ENCODE assay signal across 10 mouse cellular contexts in genomic region chr17:56488028-56488427, GRCm38 (mm10). TPM values are rescaled to one million over a fixed set of nuclear protein-coding genes. Genes with fewer than 3 reads are reported as not detected.
DNase-seq lines count a peak whose midpoint lies in the region; ATAC-seq and TF ChIP-seq lines count a peak whose summit lies in the region.
"Had no signal": no experiment of that assay in that cellular context is flagged by ENCODE, and none has a peak within 500 bp of the region (broad histone marks: within the 10 kb centered on the region; RNA-seq: fewer than 3 reads in every experiment).

No protein-coding gene starts in this region.

- no peak overlapping the region for H3K9ac ChIP-seq in kidney, embryonic 16.5 days (replicated peaks; ENCODE audit: low read length)
- H3K9ac ChIP-seq in embryonic facial prominence, embryonic 13.5 days: peak overlapping the region; percentile 40; the same call in 1 of the 2 replicates

- no peaks in the 10 kb centered on the region for H3K27me3 ChIP-seq in kidney, embryonic 16.5 days (ENCODE audit: insufficient read depth, low read length)
- H3K27me3 ChIP-seq in embryonic facial prominence, embryonic 13.5 days: no peaks in the 10 kb centered on the region
- H3K27me3 ChIP-seq in limb, embryonic 10.5 days (ENCODE audit: low read depth, poor library complexity, severe bottlenecking): 0 out of 2 replicates have a peak, but pooled peaks cover 5% of the 10 kb centered on the region

- H3K4me1 ChIP-seq in kidney, embryonic 16.5 days (ENCODE audit: insufficient read depth, low read length): peaks cover 5% of the 10 kb centered on the region; the same call in 1 of the 2 replicates
- peaks cover 15% of the 10 kb centered on the region for H3K4me1 ChIP-seq in embryonic facial prominence, embryonic 13.5 days
- peaks cover 18% of the 10 kb centered on the region for H3K4me1 ChIP-seq in limb, embryonic 10.5 days
- H3K4me1 ChIP-seq in olfactory bulb, adult 2 months (ENCODE audit: control insufficient read depth, insufficient read depth, low read length): peaks cover 44% of the 10 kb centered on the region

- no peak for TF ChIP-seq POLR2A in olfactory bulb, adult 2 months (IDR thresholded peaks at IDR 0.05; ENCODE audit: insufficient read depth, low read depth, low read length)

- no peak for TF ChIP-seq CTCF in olfactory bulb, adult 2 months (IDR thresholded peaks at IDR 0.05; ENCODE audit: insufficient read depth, low read depth, low read length)

- H3K4me2 ChIP-seq in kidney, embryonic 16.5 days (replicated peaks; ENCODE audit: low read depth, low read length): no peak overlapping the region
- peak overlapping the region; percentile 32 for H3K4me2 ChIP-seq in embryonic facial prominence, embryonic 13.5 days

- DNase-seq in kidney, adult 18-20 months: no peak
- peak; percentile 78 for DNase-seq in limb, embryonic 10.5 days (ENCODE audit: low spot score)
- DNase-seq in thymus, adult 18-20 months: no peak
- DNase-seq in adrenal gland, adult (ENCODE audit: inconsistent age in 2 of 2, low spot score in 1 of 2): no peak
- DNase-seq: gastrocnemius, postnatal 10 days had no signal

- H3K36me3 ChIP-seq in kidney, embryonic 16.5 days (ENCODE audit: insufficient read depth, low read length): no peaks in the 10 kb centered on the region
- no peaks in the 10 kb centered on the region for H3K36me3 ChIP-seq in embryonic facial prominence, embryonic 13.5 days
- no peaks in the 10 kb centered on the region for H3K36me3 ChIP-seq in limb, embryonic 10.5 days

- 8% methylated on average over 12 of the region's 12 CpGs for WGBS in kidney, embryonic 16.5 days
- 10% methylated on average over 12 of the region's 12 CpGs for WGBS in embryonic facial prominence, embryonic 13.5 days
- WGBS in limb, embryonic 10.5 days: 8% methylated on average over 12 of the region's 12 CpGs
- 7% methylated on average over 12 of the region's 12 CpGs for WGBS in olfactory bulb, adult 2 months

- no peak overlapping the region for H3K4me3 ChIP-seq in kidney, embryonic 16.5 days (ENCODE audit: low read length)
- H3K4me3 ChIP-seq in embryonic facial prominence, embryonic 13.5 days: no peak overlapping the region
- H3K4me3 ChIP-seq in limb, embryonic 10.5 days: 0 out of 2 replicates have a peak overlapping the region, but pooled peaks have one; percentile 24
- no peak overlapping the region for H3K4me3 ChIP-seq in olfactory bulb, adult 2 months (ENCODE audit: insufficient read depth, low read depth, low read length)

- H3K27ac ChIP-seq in kidney, embryonic 16.5 days (ENCODE audit: low read length): no peak overlapping the region
- H3K27ac ChIP-seq in embryonic facial prominence, embryonic 13.5 days: 0 out of 2 replicates have a peak overlapping the region, but pooled peaks have one; percentile 28
- H3K27ac ChIP-seq in limb, embryonic 10.5 days: peak overlapping the region; percentile 72
- H3K27ac ChIP-seq in olfactory bulb, adult 2 months (ENCODE audit: insufficient read depth, low read depth, low read length): peak overlapping the region; percentile 47

- ATAC-seq in kidney, embryonic 16.5 days (ENCODE audit: low FRiP score, low TSS enrichment): peak; percentile 19; the same call in 1 of the 2 replicates
- no peak for ATAC-seq in embryonic facial prominence, embryonic 13.5 days (ENCODE audit: insufficient number of reproducible peaks, insufficient read depth, low FRiP score, low TSS enrichment, low read depth)
- no peak for ATAC-seq in monocyte, adult 5-6 weeks (replicated peaks; ENCODE audit: insufficient number of reproducible peaks, low FRiP score, low TSS enrichment, poor library complexity, severe bottlenecking)

- H3K9me3 ChIP-seq in kidney, embryonic 16.5 days (ENCODE audit: low read length): peaks cover 21% of the 10 kb centered on the region
- H3K9me3 ChIP-seq in embryonic facial prominence, embryonic 13.5 days: peaks cover 12% of the 10 kb centered on the region
- peaks cover 15% of the 10 kb centered on the region for H3K9me3 ChIP-seq in limb, embryonic 10.5 days (replicated peaks)

RNA-seq across cellular contexts. Expression of gene Ptprs, which starts 11.7 kb away (rescaled TPM):
- polyA plus RNA-seq in kidney, embryonic 16.5 days (2015; fragmentation: Nextera tagmentation; extraction: Ambion mirVana): 76.1 and 87.2 TPM in 2 replicates
- 120 and 121 TPM in 2 replicates for polyA plus RNA-seq in embryonic facial prominence, embryonic 13.5 days (2015; fragmentation: Nextera tagmentation; extraction: Ambion mirVana)
- polyA plus RNA-seq in limb, embryonic 10.5 days (2016; fragmentation: Nextera tagmentation; extraction: Ambion mirVana): 69.5 and 83.2 TPM in 2 replicates
- polyA plus RNA-seq in olfactory bulb, adult 2 months (2012; ENCODE audit: insufficient read depth, insufficient read length, low replicate concordance, missing spikeins): 198 and 241 TPM in 2 replicates
- 15.5 to 40.8 TPM (median 16.3 TPM) in 3 replicates for total RNA-seq in monocyte, adult 5-6 weeks (2017)

RNA-seq across cellular contexts. Expression of gene Znrf4, which starts 24.2 kb away (rescaled TPM):
- polyA plus RNA-seq in kidney, embryonic 16.5 days (2015; fragmentation: Nextera tagmentation; extraction: Ambion mirVana): not detected in 2 replicates
- not detected in 2 replicates for polyA plus RNA-seq in embryonic facial prominence, embryonic 13.5 days (2015; fragmentation: Nextera tagmentation; extraction: Ambion mirVana)
- not detected in 2 replicates for polyA plus RNA-seq in limb, embryonic 10.5 days (2016; fragmentation: Nextera tagmentation; extraction: Ambion mirVana)
- polyA plus RNA-seq in olfactory bulb, adult 2 months (2012; ENCODE audit: insufficient read depth, insufficient read length, low replicate concordance, missing spikeins): not detected in 2 replicates
- not detected in 3 replicates for total RNA-seq in monocyte, adult 5-6 weeks (2017)
- total RNA-seq: gastrocnemius, postnatal 10 days had no signal
- polyA plus RNA-seq: large intestine, adult 2 months had no signal
